Mouse (Mus musculus) forebrain, embryonic 14.5 days (tissue): ENCODE measurements at regions not wholly inside any gene's neighbourhood (a gene's known extent, or its start where the extent isn't known, plus 50 kb on each side); places are given as distances from the start of the nearest gene placed in this dataset.
A peak's percentile ranks its signal among the peaks of the same experiment; 100 is the strongest.

Experiments used
- ATAC-seq: fragments of 200-750 bp; cut with Nextera tagmentation; 2 replicates; pipeline ENCODE4 v1.8.0; 2017; ENCODE audit warnings: mild to moderate bottlenecking, moderate library complexity
- DNase-seq: peaks from one replicate; pipeline ENCODE4 v3.0.0-alpha.2; 2015; ENCODE audit warnings: low spot score
- H3K27ac ChIP-seq: fragments of 300-500 bp; sonication (generic); 2 replicates; pipeline ENCODE4 v1.5.1; 2014; ENCODE audit warnings: low read depth, mild to moderate bottlenecking, control low read depth, low read length, moderate library complexity
- H3K27me3 ChIP-seq: fragments of 300-500 bp; sonication (generic); replicated peaks from 2 replicates; pipeline ENCODE4 v1.6.1; 2014; ENCODE audit warnings: low read length, control low read depth, mixed read lengths; ENCODE audit not compliant: control insufficient read depth, insufficient read depth
- H3K36me3 ChIP-seq: fragments of 300-500 bp; sonication (generic); 2 replicates; pipeline ENCODE4 v1.6.1; 2014; ENCODE audit warnings: low read length, control low read depth; ENCODE audit not compliant: control insufficient read depth, insufficient read depth
- H3K4me1 ChIP-seq: fragments of 300-500 bp; sonication (generic); 2 replicates; pipeline ENCODE4 v1.6.1; 2014; ENCODE audit warnings: antibody characterized with exemption, low read length, control low read depth; ENCODE audit not compliant: control insufficient read depth, insufficient read depth
- H3K4me2 ChIP-seq: fragments of 300-500 bp; sonication (generic); 2 replicates; pipeline ENCODE4 v1.6.1; 2014; ENCODE audit warnings: mild to moderate bottlenecking, control low read depth, low read length
- H3K4me3 ChIP-seq: fragments of 300-500 bp; sonication (generic); 2 replicates; pipeline ENCODE4 v1.5.1; 2014; ENCODE audit warnings: low read depth, low read length, control low read depth
- H3K9ac ChIP-seq: fragments of 300-500 bp; sonication (generic); 2 replicates; pipeline ENCODE4 v1.6.1; 2014; ENCODE audit warnings: mild to moderate bottlenecking, low read length, control low read depth, moderate library complexity
- H3K9me3 ChIP-seq: fragments of 300-500 bp; sonication (generic); replicated peaks from 2 replicates; pipeline ENCODE4 v1.6.1; 2016; ENCODE audit warnings: low read length, control low read depth, mixed read lengths; ENCODE audit not compliant: control insufficient read depth
- WGBS: fragments of 180-500 bp; shearing (Covaris S2); extraction: QIAGEN DNeasy Blood & Tissue Kit; methylation state at CpG from one replicate; pipeline ENCODE4 v1.1.7; 2014; 5-methylcytosine and 5-hydroxymethylcytosine counted together

DNA sequence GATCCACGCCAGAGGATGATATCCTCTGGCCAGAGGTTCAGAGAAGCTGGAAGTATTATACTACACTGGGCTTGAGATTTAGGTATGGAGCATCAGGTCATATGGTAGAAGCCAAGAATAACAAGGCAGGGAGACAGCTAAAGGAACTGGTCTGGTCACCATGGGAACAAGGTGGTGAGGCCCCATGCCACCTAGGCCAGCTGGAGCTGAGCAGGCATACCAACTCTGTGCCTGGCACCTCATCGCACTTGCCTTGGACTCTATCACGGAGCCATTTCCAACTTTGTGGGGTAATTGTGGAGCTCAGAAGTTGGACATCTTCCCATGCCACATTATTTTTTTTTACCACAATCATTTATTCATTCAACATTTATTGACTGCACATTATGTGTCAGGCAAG, 55.9 kb upstream of the Polg start:
- WGBS = 52% methylated on average over 3 of the region's 3 CpGs
- H3K9ac ChIP-seq = peak overlapping the region; percentile 100; the same call in 1 of the 2 replicates
- no peak for DNase-seq
- peaks cover 96% of the 10 kb centered on the region for H3K4me1 ChIP-seq
- peaks cover 51% of the 10 kb centered on the region for H3K36me3 ChIP-seq
- H3K4me2 ChIP-seq = peak overlapping the region; percentile 99; the same call in 1 of the 2 replicates
- no peaks in the 10 kb centered on the region for H3K27me3 ChIP-seq
- H3K27ac ChIP-seq = peak overlapping the region; percentile 100
- no peak overlapping the region for H3K4me3 ChIP-seq
- H3K9me3 ChIP-seq = no peaks in the 10 kb centered on the region
- ATAC-seq = no peak

DNA sequence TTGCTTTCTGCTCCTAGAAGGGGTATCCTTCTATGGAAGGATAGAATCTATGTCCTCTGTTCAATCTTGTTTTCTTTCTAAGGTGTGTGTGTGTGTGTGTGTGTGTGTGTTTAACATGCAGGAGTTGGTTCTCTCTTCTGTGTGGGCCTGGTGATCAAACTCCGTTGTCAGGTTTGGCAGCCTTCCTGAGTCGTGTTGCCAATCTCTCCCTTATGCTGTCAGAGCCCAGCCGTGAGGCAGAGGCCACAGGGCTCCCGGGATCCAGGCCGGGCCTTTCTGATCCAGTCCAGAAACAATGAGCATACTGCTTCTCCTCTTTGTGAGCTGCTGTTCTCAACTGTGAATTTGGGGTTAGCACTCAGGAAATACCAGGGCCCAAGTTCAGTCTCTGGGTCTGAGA, 55.1 kb upstream of the Polg start:
- no peaks in the 10 kb centered on the region for H3K27me3 ChIP-seq
- peaks cover 92% of the 10 kb centered on the region for H3K4me1 ChIP-seq
- H3K36me3 ChIP-seq = peaks cover 44% of the 10 kb centered on the region
- H3K4me3 ChIP-seq = no peak overlapping the region
- peak overlapping the region; percentile 100 for H3K27ac ChIP-seq
- H3K9ac ChIP-seq = peak overlapping the region; percentile 100
- H3K4me2 ChIP-seq = peak overlapping the region; percentile 99
- DNase-seq = peak; percentile 83
- H3K9me3 ChIP-seq = no peaks in the 10 kb centered on the region
- 3% methylated on average over 5 of the region's 5 CpGs for WGBS
- no peak for ATAC-seq

DNA sequence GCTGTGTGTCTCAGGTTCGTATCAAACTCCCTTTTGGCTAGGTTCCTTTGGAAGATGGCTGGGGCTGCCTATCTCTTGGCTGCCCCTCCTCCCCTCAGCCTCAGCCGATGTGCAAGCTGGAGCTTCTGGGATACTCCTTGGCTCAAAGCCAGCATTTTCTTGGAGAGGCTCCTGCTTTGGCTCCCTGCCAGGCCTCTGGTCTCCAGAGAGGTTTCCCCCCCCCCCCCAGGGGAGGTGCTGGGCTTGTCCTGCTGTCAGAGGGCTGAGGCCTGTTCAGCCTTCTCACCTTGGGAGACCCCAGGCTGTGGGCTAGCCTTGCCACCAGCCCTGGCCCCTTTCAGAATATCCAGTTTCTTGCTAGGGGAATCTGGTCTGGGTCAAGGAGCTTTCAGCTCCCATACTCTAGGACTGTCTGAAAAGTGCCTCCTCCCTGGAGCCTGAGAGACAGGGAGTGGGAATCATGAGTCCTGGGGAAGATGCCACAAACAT, 54.1 kb upstream of the Polg start:
- Histone ChIP-seq H3K4me2 (peak overlapping the region; percentile 99), H3K36me3 (peaks cover 49% of the 10 kb centered on the region), H3K9ac (peak overlapping the region; percentile 100), H3K27ac (peak overlapping the region; percentile 100), H3K4me3 (no peak overlapping the region), H3K27me3 (no peaks in the 10 kb centered on the region), H3K4me1 (peaks cover 94% of the 10 kb centered on the region), H3K9me3 (no peaks in the 10 kb centered on the region)
- ATAC-seq (peak; percentile 61), DNase-seq (peak; percentile 97)
- 2% methylated on average over 2 of the region's 2 CpGs for WGBS

DNA sequence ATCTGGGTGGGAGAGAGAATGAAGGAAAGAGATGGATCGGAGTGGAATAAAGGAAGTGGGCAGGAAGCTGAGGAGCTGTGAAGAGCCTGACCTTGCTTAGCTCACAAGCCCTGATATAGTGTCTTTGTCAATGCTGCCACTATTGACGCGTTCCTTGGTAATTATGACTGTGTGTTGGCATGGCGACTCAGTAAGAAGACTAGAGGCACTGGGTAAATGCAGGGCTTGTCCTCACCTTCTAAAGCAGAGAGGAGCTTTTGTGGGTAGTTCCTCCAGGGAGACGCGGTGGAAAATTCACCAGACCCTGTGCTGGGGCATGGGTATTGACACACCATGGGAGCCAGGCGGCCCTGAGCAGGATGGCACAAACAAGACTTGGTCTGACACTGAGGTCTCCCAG, 52.8 kb upstream of the Polg start:
- Histone ChIP-seq H3K27me3 (no peaks in the 10 kb centered on the region), H3K4me2 (peak overlapping the region; percentile 99), H3K27ac (peak overlapping the region; percentile 100), H3K9ac (peak overlapping the region; percentile 100), H3K36me3 (peaks cover 49% of the 10 kb centered on the region), H3K4me3 (0 out of 2 replicates have a peak overlapping the region, but pooled peaks have one; percentile 0), H3K4me1 (peaks cover 90% of the 10 kb centered on the region), H3K9me3 (no peaks in the 10 kb centered on the region)
- DNase-seq = peak; percentile 81
- 0 out of 2 replicates have a peak, but pooled peaks have one; percentile 3 for ATAC-seq
- 9% methylated on average over 7 of the region's 7 CpGs for WGBS

DNA sequence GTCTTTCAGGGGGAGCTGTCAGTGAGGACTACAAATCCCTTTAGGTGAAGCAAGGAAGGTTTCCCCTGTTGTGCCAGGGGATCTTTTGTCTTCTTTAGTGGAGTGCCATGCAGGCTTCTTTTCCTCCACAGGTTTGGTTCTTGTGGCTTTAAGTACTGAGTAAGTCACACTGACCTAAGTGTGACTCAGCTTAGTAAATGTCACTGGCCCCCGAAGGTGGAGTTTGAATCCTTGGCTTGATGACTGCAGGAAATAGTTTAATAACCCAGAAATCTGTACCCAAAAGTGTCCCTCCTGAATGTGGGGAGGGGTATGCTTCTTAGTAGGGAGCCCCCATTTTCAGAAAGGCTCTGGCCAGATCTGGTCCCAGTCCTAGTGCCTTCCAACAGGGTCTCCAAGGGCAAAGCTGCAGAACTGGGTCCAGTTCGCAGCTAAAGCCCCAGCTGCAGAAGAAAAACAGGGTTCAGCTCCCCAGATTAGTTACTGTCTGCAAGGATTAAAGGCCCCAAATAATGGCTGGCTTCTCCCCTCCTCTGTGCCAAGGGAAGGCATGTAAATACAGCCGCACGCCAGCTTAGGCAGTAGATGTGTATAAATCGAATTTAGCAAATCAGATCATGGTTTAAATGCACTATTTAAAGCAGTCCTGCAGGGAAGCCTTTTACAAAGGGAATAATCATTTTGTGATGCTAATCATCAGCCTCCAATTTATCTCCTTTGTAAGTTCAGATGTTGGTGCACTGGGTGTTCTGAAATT, 51.6 kb upstream of the Polg start:
- Histone ChIP-seq H3K27me3 (no peaks in the 10 kb centered on the region), H3K4me3 (peak overlapping the region; percentile 11), H3K4me2 (peak overlapping the region; percentile 99), H3K36me3 (peaks cover 46% of the 10 kb centered on the region), H3K4me1 (peaks cover 87% of the 10 kb centered on the region), H3K9me3 (no peaks in the 10 kb centered on the region), H3K27ac (peak overlapping the region; percentile 100), H3K9ac (peak overlapping the region; percentile 100)
- DNase-seq = peak; percentile 79
- 4% methylated on average over 5 of the region's 5 CpGs for WGBS
- ATAC-seq = no peak; the same call in 1 of the 2 replicates

DNA sequence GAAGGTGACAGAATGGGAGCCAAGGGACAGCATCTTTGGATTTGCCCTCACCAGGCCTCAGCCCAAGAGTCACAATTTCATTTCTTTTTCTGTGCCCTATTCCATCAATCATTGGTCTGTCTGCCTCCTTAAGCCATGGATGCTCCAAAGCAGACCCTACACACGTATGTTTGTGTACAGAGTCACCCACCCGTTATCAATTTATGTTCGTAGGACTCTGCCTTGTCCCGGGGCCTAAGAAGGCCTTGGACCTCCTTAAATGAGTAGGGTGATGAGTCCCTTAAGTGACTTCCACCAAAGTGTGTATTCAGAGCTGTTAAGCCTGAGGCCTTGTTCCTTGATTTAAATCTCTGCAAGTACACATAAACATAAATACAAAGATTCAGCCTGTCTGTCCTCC, 50.1 kb upstream of the Polg start:
- Histone ChIP-seq H3K9me3 (no peaks in the 10 kb centered on the region), H3K27me3 (no peaks in the 10 kb centered on the region), H3K4me1 (peaks cover 86% of the 10 kb centered on the region), H3K27ac (peak overlapping the region; percentile 100), H3K4me2 (peak overlapping the region; percentile 99), H3K9ac (peak overlapping the region; percentile 100), H3K4me3 (peak overlapping the region; percentile 34), H3K36me3 (peaks cover 41% of the 10 kb centered on the region)
- WGBS = 26% methylated on average over 4 of the region's 4 CpGs
- ATAC-seq (no peak), DNase-seq (peak; percentile 49)
